Mouse (Mus musculus): ENCODE measurements at regions not wholly inside any gene's neighbourhood (a gene's known extent, or its start where the extent isn't known, plus 50 kb on each side); places are given as distances from the start of the nearest gene placed in this dataset.

- H3K9me3 ChIP-seq = no peaks in the 10 kb centered on the region
- 26% methylated on average over 4 of the region's 4 CpGs for WGBS
- no peak overlapping the region for H3K4me3 ChIP-seq (replicated peaks)
- peaks cover 13% of the 10 kb centered on the region; the same call in 1 of the 2 replicates for H3K4me1 ChIP-seq
- H3K36me3 ChIP-seq (replicated peaks) = no peaks in the 10 kb centered on the region
- no peak overlapping the region for H3K27ac ChIP-seq
- H3K9ac ChIP-seq = no peak overlapping the region
- no peak overlapping the region for H3K4me2 ChIP-seq
- no peak for ATAC-seq (ENCODE audit: low FRiP score)
- H3K27me3 ChIP-seq = peaks cover 5% of the 10 kb centered on the region; the same call in 1 of the 2 replicates
Observed at GRCm38 (mm10) chr2:28141975-28142374, 50.8 kb upstream of the Olfm1 start.

- Histone ChIP-seq H3K4me3 (replicated peaks) (no peak overlapping the region), H3K4me2 (no peak overlapping the region), H3K4me1 (peaks cover 13% of the 10 kb centered on the region; the same call in 1 of the 2 replicates), H3K9me3 (no peaks in the 10 kb centered on the region), H3K36me3 (replicated peaks) (no peaks in the 10 kb centered on the region), H3K27ac (peak overlapping the region; percentile 27; the same call in 1 of the 2 replicates), H3K27me3 (peaks cover 5% of the 10 kb centered on the region; the same call in 1 of the 2 replicates), H3K9ac (no peak overlapping the region)
- ATAC-seq (ENCODE audit: low FRiP score) = 0 out of 2 replicates have a peak, but pooled peaks have one; percentile 58
- WGBS = 26% methylated on average over 4 of the region's 4 CpGs
Observed at GRCm38 (mm10) chr2:28141556-28141955, 51.2 kb upstream of the Olfm1 start.

GRCm38 (mm10) chr2:28138583-28138982, 53.9 kb upstream of the Fcnb start:
- no peaks in the 10 kb centered on the region for H3K27me3 ChIP-seq
- H3K9ac ChIP-seq = no peak overlapping the region
- no peak overlapping the region for H3K4me3 ChIP-seq (replicated peaks)
- no peak overlapping the region for H3K4me2 ChIP-seq
- ATAC-seq (ENCODE audit: low FRiP score) = no peak
- H3K4me1 ChIP-seq = peaks cover 11% of the 10 kb centered on the region; the same call in 1 of the 2 replicates
- no peaks in the 10 kb centered on the region for H3K9me3 ChIP-seq
- no peaks in the 10 kb centered on the region for H3K36me3 ChIP-seq (replicated peaks)
- no peak overlapping the region for H3K27ac ChIP-seq
- 84% methylated on average over 6 of the region's 6 CpGs for WGBS

DNA sequence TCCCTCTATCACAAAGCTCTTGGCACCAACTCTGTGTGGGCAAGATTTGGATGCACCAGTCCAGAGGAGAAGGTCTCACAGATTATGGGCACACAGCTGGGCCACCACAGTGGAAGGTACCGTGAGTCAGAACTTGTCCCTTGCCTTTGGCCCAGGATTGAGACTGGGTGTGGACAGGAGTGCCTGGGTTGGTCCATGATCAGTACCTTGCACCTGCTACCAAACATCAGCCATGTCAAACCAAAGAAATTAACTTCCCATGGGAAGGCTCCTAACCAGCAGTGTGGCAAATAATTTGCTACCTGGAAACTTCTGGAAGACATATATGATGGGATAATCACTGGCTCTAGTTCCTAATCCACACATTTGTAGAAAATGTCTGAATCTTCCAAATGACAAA, 49.9 kb upstream of the Fcnb start:
- Histone ChIP-seq H3K4me1 (no peaks in the 10 kb centered on the region), H3K36me3 (replicated peaks) (no peaks in the 10 kb centered on the region), H3K9me3 (no peaks in the 10 kb centered on the region), H3K4me3 (replicated peaks) (no peak overlapping the region), H3K4me2 (no peak overlapping the region), H3K9ac (no peak overlapping the region), H3K27ac (no peak overlapping the region), H3K27me3 (no peaks in the 10 kb centered on the region)
- WGBS = 97% methylated on average over 1 of the region's 1 CpGs
- ATAC-seq (ENCODE audit: low FRiP score) = no peak

Measured in forebrain, embryonic 12.5 days (tissue).